Mouse (Mus musculus) retina, postnatal 1 day (tissue): ENCODE data around the gene Utp15.

ENCODE experiments used
- DNase-seq: peaks from one replicate; pipeline ENCODE4 v3.0.0-alpha.2; 2012

Utp15 gene

DNA sequence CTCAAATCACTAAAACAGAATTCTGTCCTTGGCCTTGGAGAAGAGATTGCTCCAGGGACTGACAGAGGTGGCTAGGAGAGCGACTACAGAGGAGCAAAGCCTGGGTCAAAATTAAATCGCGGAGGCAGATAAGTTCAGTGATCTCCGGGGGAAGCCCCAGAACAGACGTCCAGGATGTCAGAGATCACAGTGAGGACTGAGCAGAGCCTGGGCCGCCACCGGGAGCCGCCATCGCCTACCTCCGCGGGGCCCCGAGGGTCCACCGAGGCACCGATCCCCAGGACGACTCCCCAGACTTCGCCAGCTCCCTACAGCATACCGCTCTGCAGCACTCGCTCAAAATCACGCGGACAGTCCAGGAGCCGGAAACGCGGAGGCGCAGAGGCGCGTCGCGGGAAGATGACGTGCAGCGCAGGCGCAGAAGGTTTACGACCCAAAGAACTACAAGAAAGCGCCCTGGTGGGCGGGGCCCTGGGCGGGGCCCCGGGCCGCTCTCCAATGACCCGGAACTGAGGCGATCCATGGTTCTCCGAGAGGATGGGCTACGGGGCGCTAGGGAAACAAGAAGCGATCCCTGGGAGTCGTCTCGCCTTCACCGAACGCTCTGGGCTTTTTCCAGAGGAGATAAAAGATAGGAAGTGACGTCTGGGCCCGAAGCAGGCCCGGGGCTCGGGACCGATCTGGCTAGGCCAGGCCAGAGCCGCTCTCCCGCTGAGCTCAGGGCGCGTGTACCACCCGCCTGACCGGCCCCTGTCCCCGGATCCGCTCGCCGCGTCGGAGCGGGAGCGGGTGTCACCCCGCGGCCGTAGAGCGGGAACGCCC, at the start of gene Utp15, which contains the start of gene Ankra2:
Gene Utp15 (minus strand): TSS at position 406 of the 822 bp plus-strand sequence.
Gene Ankra2 (plus strand): TSS at position 439 of the 822 bp plus-strand sequence.
- peak; percentile 99 for DNase-seq

DNA sequence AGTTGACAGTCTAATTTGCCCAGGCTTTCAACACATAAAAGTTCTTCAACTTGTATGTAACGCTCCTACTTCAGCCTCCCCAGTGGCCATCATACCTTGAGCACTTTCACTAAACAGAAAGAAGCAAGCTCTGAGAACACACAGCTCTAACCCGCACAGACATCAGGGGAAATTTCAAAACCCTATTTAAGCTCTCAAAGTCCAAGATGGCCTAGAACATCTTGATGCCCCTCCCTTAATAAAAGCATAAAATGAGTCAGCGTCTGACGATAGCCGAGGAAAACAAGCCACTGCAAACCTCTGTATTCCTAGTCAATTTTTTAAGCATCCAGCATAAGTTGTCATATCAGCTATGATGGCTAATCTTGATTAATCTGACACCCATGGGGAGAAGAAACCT, 48.8 kb upstream of the Utp15 start:
- DNase-seq, result no peak

DNA sequence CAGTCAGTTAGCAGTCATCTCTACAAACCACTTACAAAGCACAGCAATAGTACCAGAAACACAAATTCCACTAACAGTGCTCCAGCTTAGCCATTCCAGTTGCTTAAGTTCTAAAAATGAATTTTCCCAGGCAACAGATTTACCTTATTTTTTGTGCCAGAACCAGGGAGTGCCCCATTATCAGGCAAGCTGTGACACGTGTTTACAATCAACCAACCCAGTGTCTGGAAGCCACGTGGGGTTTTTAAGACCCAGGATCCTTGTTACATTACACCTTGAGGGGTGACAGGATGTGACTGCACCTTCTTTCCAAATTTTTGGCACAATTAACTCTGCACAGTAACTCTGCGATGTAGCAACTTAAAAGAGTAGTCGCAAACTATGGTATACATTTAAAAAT, 45.9 kb upstream of the Utp15 start:
- DNase-seq, result no peak

DNA sequence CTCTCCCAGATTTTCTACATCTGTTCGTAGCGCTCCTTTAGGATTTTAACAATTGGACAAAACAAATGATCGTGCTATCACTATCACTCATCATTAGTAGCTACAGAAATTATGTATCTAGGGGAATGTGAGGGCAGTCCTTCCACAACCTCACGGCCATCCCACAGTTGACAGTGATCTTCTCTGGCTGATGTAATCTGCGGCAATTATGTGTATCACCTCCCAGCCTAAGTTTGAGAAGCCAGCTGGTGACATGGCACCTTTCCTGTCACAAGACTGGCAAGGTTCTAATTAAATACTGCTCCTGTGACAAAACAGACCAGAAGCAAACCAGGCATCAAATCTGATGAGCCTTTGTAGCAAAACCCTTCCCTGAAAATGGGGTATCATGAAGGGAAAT, 45.2 kb upstream of the Utp15 start:
- DNase-seq, result no peak

DNA sequence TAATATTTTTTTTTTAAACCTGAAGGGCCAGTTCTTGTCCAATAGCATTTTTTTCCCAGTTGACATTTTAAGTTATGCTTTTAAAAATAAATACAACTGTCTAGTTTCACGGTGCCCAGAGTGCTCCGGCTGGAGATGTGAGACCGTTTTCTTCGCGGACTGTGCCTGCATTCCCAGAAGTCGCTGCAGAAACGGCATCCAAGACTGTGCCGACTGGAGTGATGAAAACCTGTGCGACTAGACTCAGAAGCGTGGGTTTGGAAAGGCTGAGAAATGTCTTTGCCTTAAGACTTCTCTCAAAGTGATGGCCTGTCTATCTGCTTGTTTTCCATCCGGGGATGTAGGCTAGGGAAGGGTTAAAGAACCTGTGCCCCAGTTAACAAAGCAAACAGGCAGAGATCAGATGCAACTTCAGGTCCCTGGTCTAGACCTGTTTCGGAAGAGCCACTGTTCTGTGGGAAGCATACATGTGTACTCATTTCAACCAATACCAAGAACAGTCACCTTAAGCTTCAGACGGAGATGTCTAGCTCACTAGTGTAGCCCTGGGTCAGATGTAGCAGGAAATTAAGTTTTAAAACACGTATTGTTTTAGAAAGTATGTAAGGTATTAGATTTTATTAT, 44.1 kb upstream of the Utp15 start:
- DNase-seq, result no peak

DNA sequence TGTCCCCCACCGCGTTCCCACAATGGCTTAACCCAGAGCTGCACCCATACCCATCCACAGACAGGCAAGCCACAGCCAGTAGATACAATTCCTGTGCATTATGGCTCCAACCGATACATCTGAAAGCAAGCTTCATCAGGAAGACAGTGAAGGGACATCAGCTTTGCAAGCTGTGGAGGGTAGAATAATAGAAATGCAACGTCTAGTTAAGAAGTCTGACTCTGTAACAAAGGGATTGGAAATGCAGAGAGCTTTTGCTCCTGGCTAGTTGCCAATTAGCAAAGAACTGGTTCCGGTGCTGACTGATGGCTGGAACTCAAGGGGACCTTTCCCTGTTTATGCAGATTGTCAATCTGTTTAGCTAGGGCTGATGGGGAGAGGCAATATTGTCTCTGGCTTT, 43.6 kb upstream of the Utp15 start:
- peak; percentile 9 for DNase-seq

DNA sequence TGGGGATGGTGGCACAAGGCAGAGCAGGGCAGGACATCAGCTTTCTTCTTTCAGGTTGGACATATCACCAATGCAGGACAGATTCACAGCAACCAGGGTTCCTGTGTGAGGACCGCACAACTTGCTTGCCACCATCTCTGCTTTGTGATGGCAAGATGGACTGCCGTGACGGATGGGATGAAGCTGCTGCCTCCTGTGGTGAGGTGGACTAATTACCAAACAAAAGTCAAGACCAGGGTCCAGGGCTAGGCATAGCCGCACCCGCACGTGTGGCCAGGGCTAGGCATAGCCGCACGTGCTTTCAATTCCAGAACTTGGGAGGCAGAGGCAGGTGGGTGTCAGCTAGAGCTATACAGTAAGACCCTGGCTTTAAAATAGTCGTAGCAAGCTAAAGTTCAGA, 42.4 kb upstream of the Utp15 start:
- DNase-seq, result peak; percentile 11

DNA sequence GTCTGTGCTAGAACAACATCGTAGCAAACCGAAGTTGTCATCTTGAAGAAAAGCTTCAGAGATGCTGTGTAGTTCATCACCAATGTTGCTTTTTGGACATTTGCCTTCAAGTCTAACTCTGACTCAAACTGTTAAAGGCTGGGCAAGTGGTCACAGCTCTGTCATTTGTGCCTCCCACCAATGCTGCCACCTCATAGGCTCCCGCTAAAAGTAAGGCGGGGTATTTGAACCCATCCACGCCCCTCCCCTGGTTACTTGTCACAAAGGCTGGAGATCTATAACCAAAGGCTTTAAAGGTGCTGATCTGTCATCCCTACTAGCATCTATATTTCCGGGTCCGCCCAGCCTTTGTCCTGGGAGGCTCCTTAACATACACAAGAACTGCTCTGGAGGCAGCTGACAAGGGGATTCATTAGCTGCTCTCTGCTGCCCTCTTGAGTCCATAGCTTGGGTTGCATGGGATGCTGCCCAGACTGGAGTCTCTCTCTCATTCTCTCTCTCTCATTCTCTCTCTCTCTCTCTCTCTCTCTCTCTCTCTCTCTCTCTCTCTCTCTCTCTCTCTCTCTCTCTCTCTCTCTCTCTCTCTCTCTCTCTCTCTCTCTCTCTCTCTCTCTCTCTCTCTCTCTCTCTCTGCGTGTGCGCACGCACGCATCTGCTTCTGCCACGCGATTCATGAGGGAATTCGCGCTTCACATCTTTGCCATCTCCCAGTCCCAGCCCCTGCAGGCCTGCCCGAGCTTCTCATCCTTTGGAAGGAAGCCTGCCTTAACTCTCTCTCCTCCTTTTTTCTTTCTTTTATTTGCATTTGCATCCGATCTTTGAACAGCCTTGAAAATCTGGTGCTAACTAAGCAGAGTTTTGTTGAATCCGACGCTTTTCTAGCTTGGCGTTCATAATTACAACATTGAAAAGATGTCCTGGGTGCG, 36.3 kb upstream of the Utp15 start:
- peak; percentile 95 for DNase-seq

DNA sequence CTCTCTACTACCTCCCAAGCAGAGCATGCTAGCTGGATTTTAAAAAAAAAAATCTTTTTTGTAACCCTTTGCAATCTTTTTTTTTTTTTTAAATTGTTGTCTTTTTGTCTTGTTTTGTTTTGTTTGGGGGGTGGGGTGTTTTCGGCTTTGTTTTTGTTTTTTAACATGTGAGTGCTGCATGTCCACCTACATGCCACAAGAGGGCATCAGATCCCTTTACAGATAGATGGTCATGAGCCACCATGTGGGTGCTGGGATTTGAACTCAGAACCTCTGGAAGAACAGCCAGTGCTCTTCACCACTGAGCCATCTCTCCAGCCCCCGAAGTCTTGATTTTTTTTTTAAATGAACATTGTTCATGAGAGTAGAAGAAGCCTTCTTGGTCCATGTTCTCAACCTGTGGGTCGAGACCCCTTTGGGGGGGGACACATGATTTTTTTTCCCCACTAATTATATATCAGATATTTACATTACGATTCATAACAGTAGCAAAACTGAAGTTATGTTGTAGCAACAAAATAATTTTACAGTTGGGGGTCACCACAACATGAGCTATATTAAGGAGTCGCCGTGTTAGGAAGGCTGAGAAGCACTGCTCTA, 35.1 kb upstream of the Utp15 start:
- peak; percentile 15 for DNase-seq

DNA sequence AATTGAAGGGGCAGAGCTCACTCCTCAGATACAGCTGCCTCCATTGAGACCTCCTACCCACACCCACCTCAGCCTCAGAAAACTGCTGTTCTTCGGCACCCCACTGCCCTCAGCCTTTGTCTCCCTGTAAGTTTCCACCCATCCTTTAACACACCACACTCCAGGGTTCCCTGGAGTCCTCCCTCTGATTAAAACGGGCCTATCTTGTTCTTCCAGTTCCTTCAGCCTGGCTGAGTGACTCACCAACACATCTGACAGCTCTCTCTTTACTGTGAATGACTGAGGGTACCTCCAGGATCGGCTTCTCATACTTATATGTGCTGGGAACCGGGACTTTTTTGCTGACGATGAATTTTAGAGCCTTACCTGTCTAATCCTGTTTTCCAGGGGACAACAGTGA, 33.2 kb upstream of the Utp15 start:
- DNase-seq, result no peak

DNA sequence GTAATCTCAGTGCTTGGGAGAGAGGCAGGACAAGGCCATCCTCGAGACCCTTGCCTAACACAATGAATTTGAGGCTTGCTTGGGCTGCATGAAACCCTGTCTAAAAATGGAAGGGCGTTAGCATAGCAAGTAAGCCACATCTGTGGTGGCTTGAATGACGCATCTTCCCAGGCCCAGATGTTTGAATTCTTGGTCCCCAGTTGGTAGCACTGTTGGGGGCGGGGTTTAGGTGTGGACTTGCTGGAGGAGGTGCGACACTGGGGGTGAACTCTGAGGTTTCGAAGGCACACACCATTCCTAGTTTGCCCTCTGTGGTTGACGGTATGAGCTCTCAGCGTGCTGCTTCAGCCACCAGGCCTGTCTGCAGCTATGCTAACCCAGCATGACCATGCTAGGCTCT, 28.9 kb upstream of the Utp15 start:
- no peak for DNase-seq

DNA sequence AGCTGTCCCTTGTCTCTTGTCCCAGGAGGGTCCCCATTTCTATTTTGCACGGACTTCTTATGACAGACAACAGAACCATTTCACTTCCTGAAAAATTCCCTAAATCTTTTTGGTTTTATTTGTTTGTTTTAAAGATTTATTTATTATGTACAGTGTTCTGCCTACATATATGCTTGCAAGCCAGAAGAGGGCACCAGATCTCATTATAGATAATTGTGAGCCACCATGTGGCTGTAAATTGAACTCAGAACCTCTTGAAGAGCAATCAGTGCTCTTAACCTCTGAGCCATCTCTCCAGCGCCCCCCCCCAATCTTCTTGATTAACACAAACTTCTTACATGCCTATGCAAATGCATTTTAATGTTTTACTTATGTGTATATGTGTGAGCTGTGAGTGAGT, 27.9 kb upstream of the Utp15 start:
- no peak for DNase-seq

DNA sequence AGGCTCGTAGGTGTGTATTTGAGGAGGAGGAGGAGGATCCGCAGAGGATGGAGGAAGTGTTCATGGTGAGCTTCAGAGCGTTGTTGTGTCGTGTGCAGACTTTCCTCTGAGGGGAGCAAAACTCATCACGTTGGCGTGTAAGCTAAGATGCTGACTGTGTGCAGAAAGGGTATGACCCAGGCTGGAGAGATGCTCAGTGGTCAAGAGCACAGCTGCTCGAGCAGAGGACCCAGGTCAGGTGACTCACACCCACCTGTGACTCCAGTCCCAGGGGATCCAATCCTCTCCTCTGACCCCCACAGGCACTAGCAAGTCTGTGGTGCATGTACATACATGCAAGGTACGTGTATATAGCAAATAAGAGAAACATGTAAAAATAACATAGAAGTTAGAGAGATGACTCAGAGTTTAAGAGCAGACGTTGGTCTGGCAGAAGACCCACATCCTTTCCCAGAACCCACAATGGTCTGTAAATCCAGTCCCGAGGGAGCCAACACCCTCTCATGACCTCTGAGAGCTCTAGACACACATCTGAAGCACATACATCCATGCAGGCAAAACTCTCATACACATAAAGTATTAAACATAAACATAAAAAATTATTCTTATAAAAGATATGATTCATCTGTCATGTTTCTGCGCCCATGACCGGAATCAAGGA, 18.3 kb upstream of the Utp15 start:
- DNase-seq, result no peak

DNA sequence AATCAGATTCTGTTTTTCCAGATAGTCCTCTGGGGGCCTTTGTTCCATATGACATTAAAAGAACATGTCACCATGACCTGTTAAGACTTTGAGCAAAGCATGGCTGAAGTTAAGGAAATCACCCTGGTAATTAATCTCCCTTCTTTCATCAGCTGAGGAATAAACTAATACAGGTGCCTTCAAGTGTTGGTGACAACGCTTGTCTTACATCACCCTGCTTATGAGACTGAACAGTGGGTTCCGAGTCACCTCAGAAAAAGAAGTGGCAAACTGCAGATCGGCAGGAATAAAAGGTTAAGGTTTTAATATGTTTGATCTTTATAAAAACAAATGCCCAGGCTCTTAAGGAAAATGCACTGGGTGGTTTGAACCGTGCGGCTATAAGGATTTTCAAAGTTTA, 16.8 kb upstream of the Utp15 start, which contains the start of gene Gm21976:
Gene Gm21976 (plus strand): TSS at position 202 of the 400 bp plus-strand sequence.
- DNase-seq, result no peak

DNA sequence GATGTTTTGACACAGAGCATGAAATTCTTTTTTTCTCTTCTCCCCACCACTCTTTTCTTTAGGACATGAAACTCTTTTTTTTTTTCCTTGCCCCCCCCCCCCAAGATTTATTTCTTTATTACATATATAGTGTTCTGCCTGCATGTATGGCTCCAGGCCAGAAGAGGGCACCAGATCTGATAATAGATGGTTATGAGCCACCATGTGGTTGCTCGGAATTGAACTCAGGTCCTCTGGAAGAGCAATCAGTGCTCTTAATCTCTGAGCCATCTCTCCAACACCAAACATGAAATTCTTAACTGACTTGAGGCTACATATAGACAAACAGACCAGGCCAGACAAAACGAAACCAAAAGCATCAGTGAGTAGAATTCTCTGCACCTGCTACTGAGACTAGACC, 14.7 kb upstream of the Utp15 start:
- no peak for DNase-seq

DNA sequence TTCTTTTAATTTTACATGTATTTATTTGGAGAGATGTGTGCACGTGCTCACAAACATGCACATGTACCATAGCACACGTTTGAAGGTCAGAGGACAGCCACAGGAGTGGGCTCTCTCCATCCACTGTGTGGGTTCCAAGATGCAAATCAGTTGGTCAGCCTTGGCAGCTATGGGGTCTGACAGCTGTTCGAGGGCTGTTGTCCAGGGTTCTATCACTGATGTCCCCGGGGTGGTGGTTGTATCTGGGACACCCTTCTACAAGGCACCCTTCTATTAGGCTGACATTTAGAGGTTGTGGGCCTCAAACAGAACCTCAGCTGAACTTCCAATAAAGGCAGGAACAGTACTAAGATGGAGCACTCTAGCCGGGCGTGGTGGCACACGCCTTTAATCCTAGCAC, 13.4 kb upstream of the Utp15 start:
- DNase-seq, result no peak

DNA sequence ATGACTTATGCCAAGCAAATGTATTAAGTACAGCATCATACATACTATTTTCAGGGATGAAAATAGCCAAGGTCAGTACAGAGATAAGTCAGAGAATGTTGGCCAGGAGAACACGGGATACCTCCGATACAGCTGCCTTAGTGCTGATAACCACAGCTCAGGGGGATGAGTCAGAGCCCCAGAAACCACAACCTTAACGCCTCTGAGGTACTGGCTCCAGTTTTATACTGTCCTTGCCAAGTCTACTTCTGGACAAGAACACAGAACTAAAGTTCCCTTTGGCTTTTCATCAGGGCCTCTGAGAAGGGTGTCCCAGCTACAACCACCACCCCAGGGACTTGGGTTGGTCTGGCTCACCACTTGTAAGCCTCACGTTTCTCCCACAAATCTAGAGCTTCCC, 12.8 kb upstream of the Utp15 start:
- no peak for DNase-seq

DNA sequence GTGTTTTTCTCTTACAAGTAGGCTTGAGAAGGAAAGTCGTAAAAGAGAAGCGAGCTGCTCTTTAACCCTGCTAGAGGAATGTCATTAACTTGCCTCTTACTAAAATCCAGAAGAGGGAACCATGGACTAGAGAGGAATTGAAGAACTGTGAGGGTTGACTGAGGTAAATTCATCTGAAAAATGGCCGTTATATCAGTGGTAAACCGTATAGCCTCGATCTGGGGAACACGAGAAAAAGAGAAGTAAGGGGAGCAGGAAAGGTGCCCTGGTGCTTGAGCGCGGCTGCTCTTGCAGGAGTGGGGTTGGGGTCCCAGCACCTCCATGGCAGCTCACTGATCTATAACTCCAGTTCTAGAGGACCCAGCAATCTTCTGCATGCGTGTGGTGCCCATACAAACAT, 11.2 kb upstream of the Utp15 start:
- no peak for DNase-seq

DNA sequence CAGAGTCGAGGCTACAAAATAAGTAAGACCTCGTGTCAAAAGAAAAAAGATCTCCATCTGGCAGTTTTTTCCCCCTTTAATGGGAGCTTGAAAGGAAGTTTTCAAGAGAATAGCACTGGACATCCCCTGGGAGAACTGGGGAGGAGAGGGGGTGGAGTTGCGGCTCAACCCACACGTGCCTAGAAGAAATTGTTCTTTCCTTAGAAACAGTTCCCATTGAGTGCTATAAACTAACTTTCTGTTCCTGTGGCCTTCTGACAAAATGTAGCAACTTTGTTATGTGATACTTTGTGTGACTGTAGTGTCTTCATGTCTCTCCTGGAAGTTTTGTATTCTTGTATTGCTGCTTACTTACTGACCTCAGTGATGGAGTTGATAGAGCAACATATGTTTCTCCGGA, 1.3 kb upstream of the Utp15 start:
- DNase-seq, result peak; percentile 11

DNA sequence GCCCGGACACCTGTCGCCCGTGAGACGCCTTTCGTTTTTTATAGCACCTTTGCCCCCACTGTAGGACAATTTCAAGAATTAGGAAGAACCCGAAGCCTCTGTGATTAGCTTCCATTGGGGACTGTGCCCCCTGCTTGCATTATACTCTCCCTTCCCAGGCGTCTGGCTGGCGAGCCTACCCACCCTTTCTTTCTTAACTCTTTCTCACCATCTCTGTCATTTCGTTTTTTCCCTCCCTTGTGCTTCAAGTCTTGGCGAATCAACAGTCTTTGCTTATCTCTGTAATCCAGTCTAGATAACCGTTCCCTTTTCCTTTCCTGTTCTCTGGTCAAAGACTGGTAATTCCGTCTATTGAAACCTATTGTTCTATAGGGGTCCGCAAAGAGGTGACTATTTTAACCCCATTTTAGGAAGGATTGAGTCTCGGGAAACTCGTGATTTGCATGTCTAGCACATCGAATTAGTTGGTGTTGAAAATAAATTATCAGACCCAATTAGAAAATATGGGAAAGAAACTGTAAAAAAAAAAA, 682 bp upstream of the Utp15 start:
- no peak for DNase-seq

DNA sequence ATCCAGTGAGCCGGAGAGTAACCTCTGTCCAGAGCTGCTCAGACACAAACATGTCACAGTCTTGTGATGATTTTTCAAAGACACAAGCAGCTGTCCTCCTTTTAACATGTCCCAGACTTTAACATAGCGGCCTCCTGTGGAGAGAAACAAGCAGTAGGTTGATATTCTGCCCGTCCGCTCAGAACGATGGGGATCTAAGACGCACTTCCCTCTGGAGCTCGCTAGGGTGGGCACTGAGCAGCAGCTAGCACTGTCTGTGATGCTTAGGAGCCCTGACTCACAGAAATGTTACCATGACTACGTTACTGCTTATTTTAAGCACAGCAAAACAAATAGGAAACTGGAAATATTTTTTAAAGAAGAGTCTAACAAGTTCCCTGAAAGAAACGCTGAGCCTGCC, 7.9 kb downstream of the Utp15 start:
- peak; percentile 27 for DNase-seq

DNA sequence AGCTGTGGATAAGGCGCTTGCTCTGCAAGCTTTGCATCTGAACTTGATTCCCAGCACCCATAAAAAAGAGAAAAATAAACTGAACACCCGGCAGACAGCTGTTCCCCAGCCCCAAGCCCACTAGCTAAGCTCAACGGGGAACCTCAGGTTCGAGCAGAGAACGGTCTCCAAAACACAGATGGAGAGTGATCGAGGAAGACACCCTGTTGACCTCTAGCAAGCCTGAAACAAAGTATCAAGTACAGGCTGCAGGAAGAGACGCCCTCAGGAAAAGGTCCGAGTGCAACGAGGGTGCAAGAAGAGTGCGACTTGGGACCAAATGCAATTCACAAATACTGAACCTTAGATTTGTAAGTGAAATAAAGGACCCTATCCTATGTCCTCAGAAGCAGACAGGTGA, 13.2 kb downstream of the Utp15 start:
- no peak for DNase-seq
